Mouse (Mus musculus) bone marrow, adult 2 months (tissue): ENCODE data around the gene Snapc4.

Source experiments
- CTCF ChIP-seq: fragments of 200-500 bp; IDR thresholded peaks from 2 replicates; pipeline ENCODE4 v1.5.1; 2011; ENCODE audit warnings: low read length, control low read depth; ENCODE audit not compliant: control insufficient read depth, insufficient read depth
- POLR2A ChIP-seq: fragments of 200-500 bp; IDR thresholded peaks from 2 replicates; pipeline ENCODE4 v1.6.1; 2011; ENCODE audit warnings: low read depth, mild to moderate bottlenecking, control low read depth, low read length, borderline replicate concordance; ENCODE audit not compliant: control insufficient read depth

GRCm38 (mm10) chr2:26410931-26411411, 30.5 kb upstream of the Snapc4 start:
- TF ChIP-seq CTCF, result no peak
- TF ChIP-seq POLR2A, result no peak
